Mouse (Mus musculus) layer of hippocampus, adult 2 months (tissue): Measurements from ENCODE around the gene Depdc5. TPM values are rescaled to one million over a fixed set of nuclear protein-coding genes. Genes with fewer than 3 reads are reported as not detected.
"Not testable (repeated sequence)": the region's sequence is repeated elsewhere in the genome, so short reads cannot be mapped to it uniquely, and the experiment has no call there.

ENCODE experiments used
- DNase-seq, 2 experiments: peaks; one replicate each; pipeline ENCODE4 v3.0.0; 2022; ENCODE audit warnings: low spot score in 2 of 2
- H3K27ac ChIP-seq: fragments of 200-600 bp; 2 replicates; pipeline ENCODE4 v1.8.1; 2022
- H3K4me3 ChIP-seq: fragments of 200-600 bp; 2 replicates; pipeline ENCODE4 v1.8.1; 2022; ENCODE audit warnings: mild to moderate bottlenecking
- CTCF ChIP-seq: fragments of 200-600 bp; conservative IDR thresholded peaks from 2 replicates; pipeline ENCODE4 v1.8.1; 2022; ENCODE audit warnings: antibody characterized with exemption, mild to moderate bottlenecking, moderate library complexity
- total RNA-seq, 2 experiments: library from RNA; stranded (reverse); gene quantifications; 2 replicates each; pipeline ENCODE4 v1.2.3; 2021

Depdc5 gene
- total RNA-seq, 2 experiments from 2014 or later: 67.8 to 73.2 TPM

- H3K27ac ChIP-seq: peak overlapping the region; percentile 79
- DNase-seq: peak in 1 of 2 experiments; percentile 77
- H3K4me3 ChIP-seq: no peak overlapping the region
- TF ChIP-seq CTCF: no peak
These were observed 167.1 kb downstream of the Depdc5 start for GRCm38 (mm10) chr5:33030425-33031175.

- H3K27ac ChIP-seq: peak overlapping the region; percentile 67
- DNase-seq: no peak
- H3K4me3 ChIP-seq: no peak overlapping the region
- TF ChIP-seq CTCF: peak; percentile 22
These were observed 168.7 kb downstream of the Depdc5 start for GRCm38 (mm10) chr5:33032036-33032773.

DNA sequence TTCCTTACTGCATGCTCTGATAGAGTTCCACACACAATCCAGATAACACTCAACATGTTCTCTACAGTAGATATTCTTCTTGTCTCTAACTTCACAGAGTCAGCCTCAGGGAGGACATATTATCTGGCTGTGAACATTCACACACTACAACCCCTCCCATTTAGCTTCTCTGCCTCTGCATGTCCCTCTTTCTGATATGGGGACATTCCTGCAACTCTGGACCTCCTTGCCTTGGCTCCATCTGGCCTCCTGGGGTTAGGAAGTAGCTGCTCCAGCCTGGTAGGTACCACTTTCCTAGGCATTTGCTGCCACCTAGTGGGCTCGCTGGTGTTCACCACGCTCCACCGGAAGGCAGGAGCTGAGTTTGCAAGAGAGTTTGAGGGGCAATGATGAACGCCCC lies 169.6 kb downstream of the Depdc5 start:
- peak; percentile 89 for TF ChIP-seq CTCF
- no peak overlapping the region for H3K4me3 ChIP-seq
- peak; percentile 78 to 82 for DNase-seq
- no peak overlapping the region for H3K27ac ChIP-seq

GRCm38 (mm10) chr5:33033633-33034032 lies 170.1 kb downstream of the Depdc5 start:
- DNase-seq, H3K27ac ChIP-seq, H3K4me3 ChIP-seq: not testable (repeated sequence)
- peak; percentile 27 for TF ChIP-seq CTCF

DNA sequence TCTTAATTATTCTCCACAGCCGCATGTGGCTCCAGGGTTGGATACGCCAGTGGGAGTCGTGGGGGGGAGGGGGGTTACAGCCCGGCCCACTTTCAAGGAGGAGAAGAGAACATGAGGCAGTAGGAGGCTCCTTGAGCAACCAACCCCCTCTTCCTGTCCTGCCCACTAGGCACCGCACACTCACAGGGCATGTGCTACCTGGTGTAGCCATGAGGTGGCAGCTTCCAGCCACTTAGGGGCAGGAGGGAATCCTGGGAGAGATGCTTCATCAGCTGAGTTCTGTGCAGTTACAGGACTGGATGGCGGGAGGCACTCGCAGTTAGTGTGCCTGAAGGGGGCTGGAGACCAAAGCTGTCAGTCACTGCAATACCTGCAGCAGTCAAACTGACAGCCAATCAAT lies 170.6 kb downstream of the Depdc5 start:
- Histone ChIP-seq H3K4me3 (no peak overlapping the region), H3K27ac (no peak overlapping the region)
- TF ChIP-seq CTCF: peak; percentile 49
- no peak for DNase-seq

- DNase-seq: no peak
- TF ChIP-seq CTCF: no peak
- Histone ChIP-seq H3K4me3 (no peak overlapping the region), H3K27ac (no peak overlapping the region)
These were observed 171.4 kb downstream of the Depdc5 start for GRCm38 (mm10) chr5:33034916-33035315.

GRCm38 (mm10) chr5:33038656-33039509 lies 175.4 kb downstream of the Depdc5 start:
- no peak for DNase-seq
- Histone ChIP-seq H3K4me3 (peak overlapping the region; percentile 29; the same call in 1 of the 2 replicates), H3K27ac (0 out of 2 replicates have a peak overlapping the region, but pooled peaks have one; percentile 39)
- TF ChIP-seq CTCF: no peak

DNA sequence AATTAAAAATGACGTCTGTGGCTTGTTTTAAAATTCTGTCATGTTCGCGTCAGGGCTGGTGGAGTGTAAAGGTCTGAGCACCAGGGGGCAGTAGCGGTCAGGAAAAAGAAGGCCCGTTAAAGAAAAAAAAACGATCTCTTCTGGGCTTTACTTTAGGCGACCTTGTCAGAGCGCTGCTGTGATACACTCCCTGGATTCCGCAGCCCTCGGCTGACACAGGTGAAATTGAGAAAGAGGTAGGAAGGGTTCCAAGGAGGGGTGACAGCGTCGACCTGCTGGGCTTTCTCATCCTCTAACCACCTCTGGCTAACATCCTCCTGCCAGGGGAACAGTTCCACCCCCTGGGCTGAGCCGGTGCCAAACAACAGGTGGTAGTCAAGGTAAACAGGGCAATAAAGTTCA lies 176.0 kb downstream of the Depdc5 start:
- peak; percentile 85 for TF ChIP-seq CTCF
- DNase-seq: peak in 1 of 2 experiments; percentile 79
- Histone ChIP-seq H3K27ac (no peak overlapping the region), H3K4me3 (peak overlapping the region; percentile 36; the same call in 1 of the 2 replicates)

DNA sequence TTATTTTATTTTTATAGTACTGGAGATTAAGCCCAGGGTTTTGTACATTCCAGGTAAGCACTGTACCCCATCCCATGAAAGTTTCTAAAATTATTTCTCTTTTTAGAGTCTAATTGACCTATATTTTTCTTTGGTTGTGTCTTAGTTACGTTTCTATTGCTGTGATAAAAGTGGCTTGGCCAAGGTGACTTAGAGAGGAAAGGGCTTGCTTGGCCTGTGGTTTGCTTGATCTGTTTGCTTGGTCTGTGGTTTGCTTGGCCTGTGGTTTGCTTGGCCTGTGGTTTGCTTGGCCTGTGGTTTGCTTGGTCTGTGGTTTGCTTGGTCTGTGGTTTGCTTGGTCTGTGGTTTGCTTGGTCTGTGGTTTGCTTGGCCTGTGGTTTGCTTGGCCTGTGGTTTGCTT lies 177.2 kb downstream of the Depdc5 start:
- not testable (repeated sequence) for DNase-seq, H3K4me3 ChIP-seq, H3K27ac ChIP-seq

DNA sequence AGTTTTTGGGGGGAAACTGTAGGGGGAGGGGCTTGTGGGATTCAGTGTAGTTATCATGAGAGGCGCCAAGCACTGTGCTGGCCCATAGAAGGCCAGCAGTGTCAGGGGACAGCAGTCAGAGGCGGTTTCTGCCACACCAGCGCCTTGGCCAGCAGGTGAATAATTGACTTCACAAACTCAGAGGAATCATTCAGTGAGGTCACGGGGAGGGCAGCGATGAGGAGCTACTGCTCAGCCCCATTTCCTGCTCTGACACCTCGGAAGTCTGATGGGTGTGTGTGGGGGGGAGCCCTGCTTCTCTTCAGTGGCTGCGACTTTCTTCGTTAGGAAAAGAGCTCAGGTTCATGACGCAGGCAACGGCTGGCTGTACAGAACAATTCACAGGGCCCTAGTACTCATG lies 179.9 kb downstream of the Depdc5 start:
- Histone ChIP-seq H3K27ac (no peak overlapping the region), H3K4me3 (no peak overlapping the region)
- no peak for TF ChIP-seq CTCF
- DNase-seq: no peak

Other genes starting within 250 kb of the Depdc5 start
- 10 to 100 TPM; 61.7 to 67.0 TPM for gene Pisd, start 78.1 kb upstream of the Depdc5 start, total RNA-seq
- not detected for gene Gm20671, start 36.6 kb upstream of the Depdc5 start, total RNA-seq
- 10 to 100 TPM; 50.4 to 58.9 TPM for gene Prr14l, start 9.4 kb upstream of the Depdc5 start, total RNA-seq
- 1,000 to 10,000 TPM; 1,193 to 1,302 TPM for gene Ywhah, start 155.1 kb downstream of the Depdc5 start, total RNA-seq
- under 1 TPM; 0.18 to 0.25 TPM for gene Slc5a1, start 240.5 kb downstream of the Depdc5 start, total RNA-seq